Mouse (Mus musculus): ENCODE measurements around the gene AL607142.1.

GRCm38 (mm10) chr4:120058157-120058556 is 6.6 kb upstream of the AL607142.1 start:
- TF ChIP-seq ZNF384 (IDR thresholded peaks at IDR 0.05; ENCODE audit: low read depth, low read length) (no peak), ZC3H11A (IDR thresholded peaks at IDR 0.05; ENCODE audit: borderline replicate concordance, low read depth, low read length) (no peak), MAFK (IDR thresholded peaks at IDR 0.05; ENCODE audit: insufficient read depth, low read depth, low read length) (no peak), HCFC1 (IDR thresholded peaks at IDR 0.05; ENCODE audit: borderline replicate concordance, insufficient read depth, low read length) (no peak)

Data from ES-E14 (cell line).